Mouse (Mus musculus): ENCODE data around the gene Ube2dnl2. TPM values are rescaled to one million over a fixed set of nuclear protein-coding genes. Genes with fewer than 3 reads are reported as not detected.

Gene Ube2dnl2
- polyA plus RNA-seq (2014; fragmentation: Nextera tagmentation; extraction: Ambion mirVana): 0.28 TPM in 1 of 2 replicates, not detected in the other

DNA sequence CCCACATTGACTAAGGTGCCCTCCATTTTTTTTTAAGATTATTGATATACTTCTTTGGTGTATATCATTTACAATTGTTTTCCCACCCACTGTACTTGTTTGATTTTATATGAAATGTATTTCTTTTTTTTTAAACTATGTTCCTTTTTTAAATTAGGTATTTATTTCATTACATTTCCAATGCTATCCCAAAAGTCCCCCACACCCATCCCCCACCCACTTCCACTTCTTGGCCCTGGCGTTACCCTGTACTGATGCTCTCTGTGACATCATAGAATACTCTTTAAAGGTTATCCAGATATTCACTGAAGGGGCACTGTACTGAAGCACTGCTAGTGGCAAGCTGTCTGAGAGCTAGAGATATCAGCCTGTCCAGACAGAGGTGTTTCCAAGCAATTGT is at the start of gene Ube2dnl2:
TSS of gene Ube2dnl2 (plus strand) at position 301 of the 400 bp plus-strand sequence.
- H3K4me3 ChIP-seq (ENCODE audit: control insufficient read depth in 1 of 2, insufficient read depth in 1 of 2, low read depth in 1 of 2, low read length in 2 of 2): no peak within 1 kb of the TSS
- no peak within 1 kb of the TSS for H3K9ac ChIP-seq (ENCODE audit: low read length)
- ATAC-seq (ENCODE audit: insufficient number of reproducible peaks, insufficient read depth, low FRiP score, low read depth): no peak
- H3K36me3 ChIP-seq (ENCODE audit: control insufficient read depth, insufficient read depth, low read length): no peaks in the 10 kb centered on the region
- no peak within 1 kb of the TSS for H3K4me2 ChIP-seq (ENCODE audit: low read length)
- no peaks in the 10 kb centered on the region for H3K4me1 ChIP-seq (ENCODE audit: control insufficient read depth in 2 of 2, insufficient read depth in 2 of 2, low read length in 2 of 2)
- no peaks in the 10 kb centered on the region for H3K27me3 ChIP-seq (ENCODE audit: control insufficient read depth, insufficient read depth, low read length)
- WGBS: 19% methylated on average over 1 of the region's 1 CpGs
- H3K9me3 ChIP-seq (ENCODE audit: control insufficient read depth, low read length): no peaks in the 10 kb centered on the region
- no peak within 1 kb of the TSS for H3K27ac ChIP-seq (replicated peaks in 1 of 2; ENCODE audit: control insufficient read depth in 1 of 2, insufficient read depth in 1 of 2, low read depth in 2 of 2, low read length in 2 of 2)

DNA sequence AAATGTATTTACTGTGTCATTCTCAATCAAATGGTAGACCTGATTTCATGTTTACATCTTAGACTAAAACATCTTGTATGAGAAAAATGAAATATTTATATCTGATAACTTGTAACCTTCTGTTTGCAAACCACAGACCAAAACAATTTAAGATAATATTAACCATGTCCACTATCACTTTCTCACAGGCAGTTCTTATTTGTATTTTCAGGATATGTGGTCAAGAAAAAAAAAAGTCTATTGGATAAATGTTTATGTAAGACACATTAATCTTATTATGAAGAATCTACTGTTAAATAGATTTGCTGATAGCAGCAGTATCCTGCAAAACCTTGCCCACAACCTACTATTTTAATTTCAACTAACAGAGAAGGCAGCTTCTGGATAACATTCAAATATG is 11.9 kb upstream of the Ube2dnl2 start:
- H3K36me3 ChIP-seq (ENCODE audit: control insufficient read depth, insufficient read depth, low read length): no peaks in the 10 kb centered on the region
- no peaks in the 10 kb centered on the region for H3K27me3 ChIP-seq (ENCODE audit: control insufficient read depth, insufficient read depth, low read length)
- no peaks in the 10 kb centered on the region for H3K4me1 ChIP-seq (ENCODE audit: control insufficient read depth in 2 of 2, insufficient read depth in 2 of 2, low read length in 2 of 2)
- H3K27ac ChIP-seq (replicated peaks in 1 of 2; ENCODE audit: control insufficient read depth in 1 of 2, insufficient read depth in 1 of 2, low read depth in 2 of 2, low read length in 2 of 2): no peak overlapping the region
- no peak for ATAC-seq (ENCODE audit: insufficient number of reproducible peaks, insufficient read depth, low FRiP score, low read depth)
- H3K9ac ChIP-seq (ENCODE audit: low read length): no peak overlapping the region
- H3K9me3 ChIP-seq (ENCODE audit: control insufficient read depth, low read length): no peaks in the 10 kb centered on the region
- H3K4me2 ChIP-seq (ENCODE audit: low read length): no peak overlapping the region
- no peak overlapping the region for H3K4me3 ChIP-seq (ENCODE audit: control insufficient read depth in 1 of 2, insufficient read depth in 1 of 2, low read depth in 1 of 2, low read length in 2 of 2)

DNA sequence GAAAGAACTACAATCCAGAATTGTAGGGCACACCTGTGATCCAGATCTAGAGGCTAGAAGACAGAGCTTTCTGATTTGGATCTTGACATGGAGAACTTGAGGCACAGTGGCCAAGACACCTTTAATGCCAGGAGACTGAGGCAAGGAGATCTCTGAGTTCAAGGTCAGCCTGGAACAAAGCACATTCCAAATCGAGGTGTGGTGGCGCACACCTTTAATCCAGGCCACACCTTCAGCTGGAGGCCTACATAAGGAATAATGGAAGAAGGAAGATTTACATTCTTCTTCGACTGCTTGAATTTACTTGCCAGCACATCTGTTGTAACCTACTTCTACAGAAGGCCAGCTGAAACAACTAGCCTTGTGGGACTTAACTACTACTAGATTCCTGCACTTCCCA is 9.9 kb upstream of the Ube2dnl2 start:
- H3K27me3 ChIP-seq (ENCODE audit: control insufficient read depth, insufficient read depth, low read length): no peaks in the 10 kb centered on the region
- H3K9me3 ChIP-seq (ENCODE audit: control insufficient read depth, low read length): no peaks in the 10 kb centered on the region
- no peak overlapping the region for H3K4me2 ChIP-seq (ENCODE audit: low read length)
- H3K9ac ChIP-seq (ENCODE audit: low read length): no peak overlapping the region
- H3K27ac ChIP-seq (replicated peaks in 1 of 2; ENCODE audit: control insufficient read depth in 1 of 2, insufficient read depth in 1 of 2, low read depth in 2 of 2, low read length in 2 of 2): no peak overlapping the region
- no peak overlapping the region for H3K4me3 ChIP-seq (ENCODE audit: control insufficient read depth in 1 of 2, insufficient read depth in 1 of 2, low read depth in 1 of 2, low read length in 2 of 2)
- H3K36me3 ChIP-seq (ENCODE audit: control insufficient read depth, insufficient read depth, low read length): no peaks in the 10 kb centered on the region
- ATAC-seq (ENCODE audit: insufficient number of reproducible peaks, insufficient read depth, low FRiP score, low read depth): no peak
- 83% methylated on average over 3 of the region's 3 CpGs for WGBS
- no peaks in the 10 kb centered on the region for H3K4me1 ChIP-seq (ENCODE audit: control insufficient read depth in 2 of 2, insufficient read depth in 2 of 2, low read length in 2 of 2)

DNA sequence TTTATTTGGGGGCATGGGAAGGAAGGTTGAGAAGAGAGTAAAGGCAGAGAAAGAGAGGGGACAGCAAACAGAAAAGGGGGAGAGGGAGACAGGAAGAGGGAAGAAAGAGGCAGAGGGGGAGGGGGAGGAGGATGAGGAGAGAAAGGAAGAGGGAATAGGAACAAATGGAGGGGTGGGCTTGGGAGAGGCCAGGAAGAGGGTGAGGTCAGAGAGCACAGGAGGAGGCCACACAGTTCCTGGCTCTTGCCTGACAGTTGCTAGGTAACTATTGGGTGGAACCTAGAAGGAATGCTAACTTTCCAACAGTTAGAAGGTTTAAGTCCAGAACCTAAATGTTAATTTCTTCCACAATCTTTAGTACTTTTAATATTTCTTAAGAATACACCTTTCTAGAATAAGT is 4.0 kb upstream of the Ube2dnl2 start:
- H3K9ac ChIP-seq (ENCODE audit: low read length): no peak overlapping the region
- no peaks in the 10 kb centered on the region for H3K36me3 ChIP-seq (ENCODE audit: control insufficient read depth, insufficient read depth, low read length)
- no peak for ATAC-seq (ENCODE audit: insufficient number of reproducible peaks, insufficient read depth, low FRiP score, low read depth)
- H3K27me3 ChIP-seq (ENCODE audit: control insufficient read depth, insufficient read depth, low read length): no peaks in the 10 kb centered on the region
- no peaks in the 10 kb centered on the region for H3K9me3 ChIP-seq (ENCODE audit: control insufficient read depth, low read length)
- H3K4me3 ChIP-seq (ENCODE audit: control insufficient read depth in 1 of 2, insufficient read depth in 1 of 2, low read depth in 1 of 2, low read length in 2 of 2): no peak overlapping the region
- H3K27ac ChIP-seq (replicated peaks in 1 of 2; ENCODE audit: control insufficient read depth in 1 of 2, insufficient read depth in 1 of 2, low read depth in 2 of 2, low read length in 2 of 2): no peak overlapping the region
- H3K4me1 ChIP-seq (ENCODE audit: control insufficient read depth in 2 of 2, insufficient read depth in 2 of 2, low read length in 2 of 2): no peaks in the 10 kb centered on the region
- H3K4me2 ChIP-seq (ENCODE audit: low read length): no peak overlapping the region

DNA sequence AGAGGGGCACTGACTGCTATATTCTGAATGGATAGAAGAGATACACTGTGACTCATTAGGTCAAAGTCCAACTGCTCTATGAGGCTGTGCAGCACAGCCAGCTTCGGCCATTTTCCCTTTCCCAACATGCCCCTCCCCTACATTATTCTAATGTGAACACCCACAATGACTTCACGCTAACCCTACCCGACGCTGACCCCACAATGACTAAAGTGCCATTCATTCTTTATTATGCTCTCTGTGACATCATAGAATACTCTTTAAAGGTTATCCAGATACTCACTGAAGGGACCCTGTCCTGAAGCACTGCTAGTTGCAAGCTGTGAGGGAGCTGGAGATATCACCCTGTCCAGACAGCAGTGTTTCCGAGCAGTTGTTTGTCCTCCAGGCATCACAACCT is 2.7 kb upstream of the Ube2dnl2 start, which contains the start of gene Ube2dnl1:
TSS of gene Ube2dnl1 (plus strand) at position 301 of the 400 bp plus-strand sequence.
- WGBS: 74% methylated on average over 5 of the region's 5 CpGs
- Histone ChIP-seq H3K9me3 (ENCODE audit: control insufficient read depth, low read length) (no peaks in the 10 kb centered on the region), H3K4me2 (ENCODE audit: low read length) (no peak within 1 kb of the TSS), H3K9ac (ENCODE audit: low read length) (no peak within 1 kb of the TSS), H3K27me3 (ENCODE audit: control insufficient read depth, insufficient read depth, low read length) (no peaks in the 10 kb centered on the region), H3K36me3 (ENCODE audit: control insufficient read depth, insufficient read depth, low read length) (no peaks in the 10 kb centered on the region), H3K4me3 (ENCODE audit: control insufficient read depth in 1 of 2, insufficient read depth in 1 of 2, low read depth in 1 of 2, low read length in 2 of 2) (no peak within 1 kb of the TSS), H3K4me1 (ENCODE audit: control insufficient read depth in 2 of 2, insufficient read depth in 2 of 2, low read length in 2 of 2) (no peaks in the 10 kb centered on the region), H3K27ac (replicated peaks in 1 of 2; ENCODE audit: control insufficient read depth in 1 of 2, insufficient read depth in 1 of 2, low read depth in 2 of 2, low read length in 2 of 2) (no peak within 1 kb of the TSS)
- ATAC-seq (ENCODE audit: insufficient number of reproducible peaks, insufficient read depth, low FRiP score, low read depth): no peak

DNA sequence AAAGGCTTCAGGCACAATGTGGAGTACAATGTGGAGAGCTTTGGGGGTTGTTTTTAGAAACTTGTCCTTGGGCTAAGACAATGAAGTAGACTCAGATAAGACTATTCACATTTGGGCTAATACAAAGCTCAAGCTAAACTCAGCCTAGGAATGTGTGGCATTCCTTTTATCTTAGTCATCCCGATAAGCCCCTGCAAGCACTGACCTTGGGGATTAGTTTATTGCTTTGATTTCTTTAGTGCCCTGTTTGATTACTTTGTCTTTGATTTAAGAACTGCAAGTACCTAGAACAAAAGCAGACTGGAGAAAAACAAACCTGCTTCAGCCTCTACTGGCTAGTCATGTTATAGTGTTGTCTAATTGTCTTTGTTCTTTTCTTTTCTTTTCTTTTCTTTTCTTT is 47.7 kb downstream of the Ube2dnl2 start:
- Histone ChIP-seq H3K27ac (replicated peaks in 1 of 2; ENCODE audit: control insufficient read depth in 1 of 2, insufficient read depth in 1 of 2, low read depth in 2 of 2, low read length in 2 of 2) (peak overlapping the region in 1 of 2 experiments; percentile 37; a peak in 1 of 4 replicates), H3K36me3 (ENCODE audit: control insufficient read depth, insufficient read depth, low read length) (no peaks in the 10 kb centered on the region)
- WGBS: 38% methylated on average over 1 of the region's 1 CpGs

More for the DNA sequence above, 47.7 kb downstream of the Ube2dnl2 start:
- H3K27me3 ChIP-seq (ENCODE audit: control insufficient read depth, insufficient read depth, low read length): no peaks in the 10 kb centered on the region
- no peak overlapping the region for H3K4me2 ChIP-seq (ENCODE audit: low read length)
- H3K9ac ChIP-seq (ENCODE audit: low read length): no peak overlapping the region
- no peak overlapping the region for H3K4me3 ChIP-seq (ENCODE audit: control insufficient read depth in 1 of 2, insufficient read depth in 1 of 2, low read depth in 1 of 2, low read length in 2 of 2)
- no peaks in the 10 kb centered on the region for H3K9me3 ChIP-seq (ENCODE audit: control insufficient read depth, low read length)
- no peak for ATAC-seq (ENCODE audit: insufficient number of reproducible peaks, insufficient read depth, low FRiP score, low read depth)
- H3K4me1 ChIP-seq (ENCODE audit: control insufficient read depth in 2 of 2, insufficient read depth in 2 of 2, low read length in 2 of 2): no peaks in the 10 kb centered on the region

Other genes with a start within 250 kb of the Ube2dnl2 start
- gene Ube2dnl1, start 2.6 kb upstream of the Ube2dnl2 start, polyA plus RNA-seq (2014; fragmentation: Nextera tagmentation; extraction: Ambion mirVana): not detected in 2 replicates